Mouse (Mus musculus): ENCODE results near the gene Zfp870.
A peak's percentile ranks its signal among the peaks of the same experiment; 100 is the strongest.

Zfp870 gene

GRCm38 (mm10) chr17:32891239-32892180 is at the start of gene Zfp870:
Gene Zfp870 (minus strand): TSS chr17:32891642.
- peak; percentile 84 for DNase-seq (ENCODE audit: low read depth, low spot score)

GRCm38 (mm10) chr17:32939831-32940230 is 48.4 kb upstream of the Zfp870 start:
- DNase-seq (ENCODE audit: low read depth, low spot score), result no peak

DNA sequence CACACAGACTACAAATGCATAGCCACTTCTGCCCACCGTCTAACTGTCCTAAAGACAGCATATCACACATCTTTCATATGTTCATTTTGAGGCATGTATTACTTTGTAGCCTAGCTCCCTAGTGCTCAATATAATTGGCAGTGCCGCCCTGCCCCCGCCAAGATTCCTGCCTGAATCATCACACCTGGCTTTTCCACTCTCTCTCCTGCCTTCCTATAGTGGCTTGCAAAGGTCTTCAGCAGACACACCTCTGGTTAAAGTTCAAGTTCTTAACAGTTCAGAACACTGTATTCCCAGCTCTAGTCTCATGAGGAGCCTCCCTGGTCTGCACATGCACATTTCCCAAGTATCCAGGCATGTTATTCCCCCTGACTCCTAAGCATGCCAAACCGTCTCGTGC is 36.4 kb upstream of the Zfp870 start:
- DNase-seq (ENCODE audit: low read depth, low spot score), result no peak

DNA sequence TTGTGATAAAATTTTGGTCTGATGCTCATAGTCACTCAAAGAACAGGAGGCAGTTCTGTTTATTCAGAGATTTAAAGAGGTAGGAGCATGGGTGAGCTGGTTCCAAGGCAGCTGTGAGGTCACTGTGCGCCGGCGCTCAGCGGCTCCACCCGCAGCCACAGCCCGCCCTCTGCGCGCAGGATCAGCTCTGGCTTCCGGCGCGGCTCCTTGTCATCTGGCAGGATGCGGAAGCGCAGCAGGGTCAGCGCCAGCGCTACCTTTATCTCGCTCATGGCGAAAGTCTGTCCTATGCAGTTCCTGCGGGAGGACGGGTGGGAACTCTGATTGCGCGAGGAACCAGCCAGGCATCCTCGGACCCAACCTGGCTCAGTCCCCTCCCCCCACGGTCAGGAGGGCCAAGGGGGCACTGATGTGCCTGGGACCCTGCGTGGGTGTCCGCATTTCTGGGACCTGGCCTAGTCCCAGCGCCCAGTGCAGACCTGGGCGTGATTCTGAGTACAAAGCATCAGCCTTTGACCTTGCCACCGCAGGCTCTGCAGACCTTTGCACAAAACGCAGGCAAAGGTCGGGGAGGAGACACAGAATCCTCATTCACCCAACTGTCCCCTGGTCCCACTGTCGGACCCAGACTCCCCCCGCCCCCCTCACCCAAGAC is 33.3 kb upstream of the Zfp870 start:
- DNase-seq (ENCODE audit: low read depth, low spot score), result peak; percentile 29

- DNase-seq (ENCODE audit: low read depth, low spot score), result no peak
These were observed 32.2 kb upstream of the Zfp870 start for GRCm38 (mm10) chr17:32923681-32924080.

- DNase-seq (ENCODE audit: low read depth, low spot score), result no peak
These were observed 27.7 kb upstream of the Zfp870 start for GRCm38 (mm10) chr17:32919123-32919522.

DNA sequence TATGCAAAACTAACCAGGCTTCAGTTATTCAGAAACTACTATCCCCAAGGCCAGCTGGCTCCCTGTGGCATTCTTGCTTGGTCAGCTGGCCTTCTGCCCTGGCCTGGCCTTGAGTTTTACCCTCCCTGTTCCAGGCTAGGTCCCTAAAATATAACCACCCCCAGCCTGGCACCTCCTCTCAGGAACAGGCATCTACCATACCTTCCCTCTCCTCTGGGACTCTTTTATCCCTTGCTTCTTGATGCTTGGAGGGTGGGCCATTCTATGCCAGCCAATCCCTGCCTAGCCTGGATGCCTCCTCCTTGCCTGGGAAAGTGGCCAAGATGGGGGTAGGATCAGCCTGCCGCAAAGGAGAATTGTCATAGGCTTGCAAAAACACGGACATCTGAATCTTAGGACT is 25.7 kb upstream of the Zfp870 start, which contains the start of gene Cyp4f14:
Gene Cyp4f14 (minus strand): TSS at position 212 of the 400 bp plus-strand sequence.
- no peak for DNase-seq (ENCODE audit: low read depth, low spot score)

- DNase-seq (ENCODE audit: low read depth, low spot score), result no peak
These were observed 24.6 kb upstream of the Zfp870 start for GRCm38 (mm10) chr17:32916075-32916474.

- DNase-seq (ENCODE audit: low read depth, low spot score), result no peak
These were observed 14.7 kb upstream of the Zfp870 start for GRCm38 (mm10) chr17:32906172-32906571.

DNA sequence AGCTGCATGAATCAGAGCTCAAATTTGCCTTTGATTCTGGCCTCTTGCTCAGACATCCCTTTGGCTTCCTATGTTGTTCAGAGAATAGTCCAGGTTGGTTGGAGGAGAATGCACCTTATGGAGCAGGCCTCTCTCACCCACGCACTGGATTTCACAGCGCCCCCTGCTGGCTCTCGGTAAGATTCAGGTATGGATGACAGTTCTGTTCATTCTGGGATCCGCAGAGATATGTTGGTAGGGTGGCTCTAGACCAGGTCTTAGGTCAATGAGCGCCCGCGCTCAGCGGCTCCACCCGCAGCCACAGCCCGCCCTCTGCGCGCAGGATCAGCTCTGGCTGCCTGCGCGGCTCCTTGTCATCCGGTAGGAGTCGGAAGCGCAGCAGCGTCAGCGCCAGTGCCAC is 13.8 kb upstream of the Zfp870 start:
- DNase-seq (ENCODE audit: low read depth, low spot score), result no peak

GRCm38 (mm10) chr17:32904414-32904813 is 13.0 kb upstream of the Zfp870 start:
- no peak for DNase-seq (ENCODE audit: low read depth, low spot score)

DNA sequence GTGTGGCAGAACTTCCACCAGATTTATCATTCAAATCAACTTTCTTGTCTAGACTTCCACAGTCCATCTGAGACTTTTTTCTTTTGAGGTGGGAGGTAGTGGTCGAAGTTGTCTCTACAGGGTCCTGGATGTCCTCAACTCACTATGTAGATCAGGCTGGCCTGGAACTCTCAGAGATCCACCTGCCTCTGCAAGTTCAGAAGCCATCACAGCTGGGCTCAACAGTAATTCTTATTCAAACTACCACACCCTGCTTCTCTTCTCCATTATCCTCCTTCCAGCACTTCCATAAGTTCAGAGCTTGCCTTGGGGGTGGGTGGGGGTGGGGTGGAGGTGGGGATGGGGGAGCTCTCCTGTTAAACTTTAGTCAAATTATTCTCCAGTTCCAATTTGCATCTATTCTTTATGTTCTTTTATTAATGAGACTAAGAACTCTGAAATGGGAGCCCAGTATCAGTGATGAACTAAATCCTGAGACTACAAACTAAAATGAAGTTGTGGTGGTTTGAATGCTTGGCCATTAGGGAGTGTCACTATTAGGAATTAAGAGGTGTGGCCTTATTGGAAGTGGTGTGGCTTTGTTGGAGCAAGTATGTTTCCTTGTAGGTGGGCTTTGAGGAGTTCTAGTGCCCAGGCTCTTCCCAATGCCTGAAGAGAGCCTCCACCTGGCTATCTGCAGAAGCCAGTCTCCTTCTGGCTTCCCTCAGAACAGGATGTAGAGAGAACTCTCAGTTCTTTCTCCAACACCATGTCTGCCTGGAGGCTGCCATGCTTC is 10.5 kb upstream of the Zfp870 start:
- DNase-seq (ENCODE audit: low read depth, low spot score), result no peak

DNA sequence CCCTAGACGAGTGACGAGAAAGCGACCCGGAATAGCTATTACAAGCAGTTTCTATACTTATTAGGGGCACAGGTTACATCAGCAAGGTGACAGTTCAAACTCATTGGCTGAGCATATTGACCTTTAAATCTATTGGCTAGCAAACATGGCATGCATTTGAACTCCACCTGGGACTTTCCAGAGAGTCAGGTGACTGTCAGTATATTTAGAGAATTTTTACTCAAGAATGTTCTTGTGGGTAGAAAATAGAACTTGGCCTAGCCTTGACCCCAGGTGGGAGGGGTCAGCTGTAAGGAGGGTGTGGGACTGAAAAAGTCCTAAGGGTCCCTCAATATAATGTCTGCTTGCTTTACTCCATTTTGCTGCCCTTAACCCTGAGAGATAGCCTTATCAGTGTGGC is 4.0 kb upstream of the Zfp870 start:
- DNase-seq (ENCODE audit: low read depth, low spot score), result no peak

DNA sequence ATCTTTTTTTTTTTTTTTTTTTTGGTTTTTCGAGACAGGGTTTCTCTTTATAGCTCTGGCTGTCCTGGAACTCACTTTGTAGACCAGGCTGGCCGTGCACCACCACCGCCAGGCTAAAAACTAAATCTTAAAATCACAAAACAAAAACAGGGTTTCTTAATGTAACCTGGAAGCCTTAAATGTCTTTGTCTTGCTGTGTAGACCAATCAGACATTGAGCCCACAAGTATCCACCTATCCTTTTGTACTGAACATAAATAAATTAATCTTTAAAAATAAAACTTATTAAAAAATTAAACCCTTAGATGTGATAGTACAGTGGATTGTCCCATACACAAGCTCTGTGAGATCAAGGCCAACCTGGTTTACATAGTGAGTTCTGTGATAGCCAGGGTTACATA is 2.5 kb upstream of the Zfp870 start:
- DNase-seq (ENCODE audit: low read depth, low spot score), result no peak

GRCm38 (mm10) chr17:32890852-32891238 is 597 bp downstream of the Zfp870 start:
- no peak for DNase-seq (ENCODE audit: low read depth, low spot score)

DNA sequence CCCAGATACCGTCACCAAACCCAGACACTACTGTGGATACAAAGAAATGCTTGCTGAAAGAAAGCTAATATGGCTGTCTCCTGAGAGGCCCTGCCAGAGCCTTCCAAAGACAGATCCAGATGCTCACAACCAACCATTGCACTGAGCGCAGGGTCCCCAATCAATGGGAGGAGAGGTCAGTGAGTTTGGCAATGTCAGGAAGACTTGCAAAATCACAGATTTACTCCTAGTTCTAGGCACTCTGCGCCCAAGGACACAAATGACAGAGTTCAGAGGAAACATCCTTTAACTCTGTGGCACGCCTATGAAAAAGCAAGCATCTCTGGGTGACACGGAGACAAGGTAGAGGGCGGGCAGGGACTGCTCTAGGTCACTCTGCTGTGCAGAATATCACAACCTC is 1.8 kb downstream of the Zfp870 start:
- no peak for DNase-seq (ENCODE audit: low read depth, low spot score)

GRCm38 (mm10) chr17:32880320-32881218 is 10.9 kb downstream of the Zfp870 start:
- no peak for DNase-seq (ENCODE audit: low read depth, low spot score)

- DNase-seq (ENCODE audit: low read depth, low spot score), result no peak
These were observed 12.7 kb downstream of the Zfp870 start for GRCm38 (mm10) chr17:32878773-32879172.

GRCm38 (mm10) chr17:32877471-32878171 is 13.8 kb downstream of the Zfp870 start:
- DNase-seq (ENCODE audit: low read depth, low spot score), result peak; percentile 16

DNA sequence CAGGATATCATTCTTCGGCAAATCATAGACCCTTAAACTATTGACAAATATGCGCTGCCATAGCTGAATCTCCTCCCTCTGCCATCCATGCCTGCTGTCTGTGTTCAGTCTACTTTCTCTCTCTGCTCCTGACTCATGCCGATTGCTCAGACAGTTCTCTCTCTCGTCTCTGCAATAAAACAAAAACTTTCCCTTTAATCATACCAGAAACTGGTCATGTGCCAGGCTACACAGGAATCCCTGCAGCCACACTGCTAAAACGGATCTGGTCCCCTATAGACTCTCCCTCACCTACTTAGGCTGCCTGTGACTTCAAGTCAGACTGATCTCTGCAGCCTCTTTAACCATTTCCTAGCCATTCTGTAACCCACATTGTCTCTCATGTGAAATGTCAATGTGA is 18.7 kb downstream of the Zfp870 start:
- no peak for DNase-seq (ENCODE audit: low read depth, low spot score)

All from embryo, embryonic 11.5 days (tissue).